Mouse (Mus musculus) liver, embryonic 13.5 days (tissue): ENCODE data around the gene B9d2. TPM values are rescaled to one million over a fixed set of nuclear protein-coding genes. Genes with fewer than 3 reads are reported as not detected.
A peak's percentile ranks its signal among the peaks of the same experiment; 100 is the strongest.

Experiments used
- ATAC-seq: fragments of 200-750 bp; cut with Nextera tagmentation; 2 replicates; pipeline ENCODE4 v1.8.0; 2017; ENCODE audit warnings: low read depth, mild to moderate bottlenecking, moderate number of reproducible peaks, moderate library complexity
- DNase-seq: peaks from one replicate; pipeline ENCODE4 v3.0.0; 2022
- H3K27ac ChIP-seq: fragments of 300-500 bp; sonication (generic); 2 replicates; pipeline ENCODE4 v1.5.1; 2015; ENCODE audit warnings: moderate library complexity, mild to moderate bottlenecking, inconsistent platforms
- H3K27me3 ChIP-seq: fragments of 300-500 bp; sonication (generic); 2 replicates; pipeline ENCODE4 v1.6.1; 2015; ENCODE audit warnings: mild to moderate bottlenecking, inconsistent platforms
- H3K36me3 ChIP-seq: fragments of 300-500 bp; sonication (generic); 2 replicates; pipeline ENCODE4 v1.6.1; 2015; ENCODE audit warnings: mild to moderate bottlenecking, inconsistent platforms
- H3K4me1 ChIP-seq: fragments of 300-500 bp; sonication (generic); replicated peaks from 2 replicates; pipeline ENCODE4 v1.6.1; 2015; ENCODE audit warnings: inconsistent platforms
- H3K4me2 ChIP-seq: fragments of 300-500 bp; sonication (generic); 2 replicates; pipeline ENCODE4 v1.6.1; 2015; ENCODE audit warnings: inconsistent platforms, mild to moderate bottlenecking, moderate library complexity
- H3K4me3 ChIP-seq: fragments of 300-500 bp; sonication (generic); replicated peaks from 2 replicates; pipeline ENCODE4 v1.5.1; 2015; ENCODE audit warnings: mild to moderate bottlenecking, inconsistent platforms
- H3K9ac ChIP-seq: fragments of 300-500 bp; sonication (generic); 2 replicates; pipeline ENCODE4 v1.6.1; 2015; ENCODE audit warnings: mild to moderate bottlenecking, inconsistent platforms
- H3K9me3 ChIP-seq: fragments of 300-500 bp; sonication (generic); replicated peaks from 2 replicates; pipeline ENCODE4 v1.6.1; 2016; ENCODE audit warnings: inconsistent platforms
- WGBS: fragments of 180-500 bp; shearing (Covaris S2); methylation state at CpG from one replicate; pipeline ENCODE4 v1.1.7; 2015; ENCODE audit not compliant: insufficient replicate concordance; 5-methylcytosine and 5-hydroxymethylcytosine counted together
- polyA plus RNA-seq: library from polyadenylated mRNA; unstranded; fragments of >200 nt; fragmentation: Nextera tagmentation; extraction: Ambion mirVana; gene quantifications from 2 replicates; pipeline ENCODE4 v1.2.1, GENCODE M21; 2015

The B9d2 gene
- polyA plus RNA-seq, 1 experiment from 2014 or later = 25.1 TPM

GRCm38 (mm10) chr7:25652244-25652759, 28.3 kb upstream of the B9d2 start:
- ATAC-seq (no peak), DNase-seq (no peak)
- H3K4me1 ChIP-seq = peaks cover 23% of the 10 kb centered on the region
- no peak overlapping the region for H3K4me3 ChIP-seq
- no peak overlapping the region for H3K4me2 ChIP-seq
- H3K36me3 ChIP-seq = no peaks in the 10 kb centered on the region
- WGBS = 38% methylated on average over 12 of the region's 12 CpGs
- no peaks in the 10 kb centered on the region for H3K9me3 ChIP-seq
- no peak overlapping the region for H3K27ac ChIP-seq
- H3K9ac ChIP-seq = no peak overlapping the region
- H3K27me3 ChIP-seq = no peaks in the 10 kb centered on the region

- Histone ChIP-seq H3K9ac (no peak overlapping the region), H3K4me3 (no peak overlapping the region), H3K27ac (peak overlapping the region; percentile 18), H3K27me3 (no peaks in the 10 kb centered on the region), H3K4me2 (no peak overlapping the region), H3K36me3 (no peaks in the 10 kb centered on the region), H3K9me3 (no peaks in the 10 kb centered on the region), H3K4me1 (peaks cover 36% of the 10 kb centered on the region)
- DNase-seq (no peak), ATAC-seq (no peak)
- WGBS = 58% methylated on average over 11 of the region's 11 CpGs
These were observed 24.8 kb upstream of the B9d2 start for GRCm38 (mm10) chr7:25655601-25656428.

GRCm38 (mm10) chr7:25657785-25658184, 22.8 kb upstream of the B9d2 start:
- 21% methylated on average over 10 of the region's 10 CpGs for WGBS

GRCm38 (mm10) chr7:25658657-25659472, 21.7 kb upstream of the B9d2 start, which contains the start of the genes Bckdha and Exosc5:
Bckdha (minus strand) TSS chr7:25658981.
Exosc5 (plus strand) TSS chr7:25659164.
- Histone ChIP-seq H3K9me3 (no peaks in the 10 kb centered on the region), H3K4me2 (peak within 1 kb of the TSS; percentile 80), H3K27ac (no peak within 1 kb of the TSS; the same call in 1 of the 2 replicates), H3K4me3 (peak within 1 kb of the TSS; percentile 77), H3K36me3 (peaks cover 23% of the 10 kb centered on the region), H3K27me3 (no peaks in the 10 kb centered on the region), H3K9ac (peak within 1 kb of the TSS; percentile 80), H3K4me1 (peaks cover 36% of the 10 kb centered on the region)
- DNase-seq (peak; percentile 99), ATAC-seq (peak; percentile 96)
- under 1% methylated on average over 50 of the region's 50 CpGs for WGBS

More at GRCm38 (mm10) chr7:25657785-25658184, 22.8 kb upstream of the B9d2 start:
- ATAC-seq (no peak), DNase-seq (no peak)
- peak overlapping the region; percentile 64 for H3K9ac ChIP-seq
- H3K27ac ChIP-seq = no peak overlapping the region; the same call in 1 of the 2 replicates
- no peaks in the 10 kb centered on the region for H3K9me3 ChIP-seq
- no peaks in the 10 kb centered on the region for H3K27me3 ChIP-seq
- H3K4me3 ChIP-seq = peak overlapping the region; percentile 77
- H3K4me2 ChIP-seq = peak overlapping the region; percentile 80
- peaks cover 36% of the 10 kb centered on the region for H3K4me1 ChIP-seq
- H3K36me3 ChIP-seq = peaks cover 13% of the 10 kb centered on the region

DNA sequence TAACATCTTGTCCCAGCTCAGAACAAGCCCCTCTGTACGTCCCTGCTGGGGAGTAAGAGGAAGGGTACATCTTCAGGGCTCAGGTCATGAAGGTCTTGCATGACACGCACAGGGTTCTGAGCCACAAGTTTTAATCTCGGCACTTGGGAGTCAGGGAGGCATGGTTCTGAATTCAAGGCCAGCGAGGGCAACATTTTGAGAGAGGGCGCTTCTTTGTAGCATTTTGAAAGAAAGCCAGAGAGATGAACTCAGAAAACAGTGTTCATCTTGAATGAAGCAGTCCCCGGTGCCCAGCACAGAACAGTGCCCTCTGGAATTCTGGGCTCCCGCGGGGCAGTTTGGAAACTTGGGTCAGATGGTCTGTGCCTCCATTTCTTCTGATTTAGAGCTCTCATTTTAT, 14.2 kb upstream of the B9d2 start:
- H3K4me3 ChIP-seq = no peak overlapping the region
- H3K4me2 ChIP-seq = no peak overlapping the region
- H3K36me3 ChIP-seq = peaks cover 74% of the 10 kb centered on the region
- DNase-seq (no peak), ATAC-seq (no peak)
- no peaks in the 10 kb centered on the region for H3K9me3 ChIP-seq
- H3K4me1 ChIP-seq = no peaks in the 10 kb centered on the region; the same call in 1 of the 2 replicates
- H3K27ac ChIP-seq = no peak overlapping the region
- no peak overlapping the region for H3K9ac ChIP-seq
- no peaks in the 10 kb centered on the region for H3K27me3 ChIP-seq
- WGBS = 89% methylated on average over 8 of the region's 8 CpGs

DNA sequence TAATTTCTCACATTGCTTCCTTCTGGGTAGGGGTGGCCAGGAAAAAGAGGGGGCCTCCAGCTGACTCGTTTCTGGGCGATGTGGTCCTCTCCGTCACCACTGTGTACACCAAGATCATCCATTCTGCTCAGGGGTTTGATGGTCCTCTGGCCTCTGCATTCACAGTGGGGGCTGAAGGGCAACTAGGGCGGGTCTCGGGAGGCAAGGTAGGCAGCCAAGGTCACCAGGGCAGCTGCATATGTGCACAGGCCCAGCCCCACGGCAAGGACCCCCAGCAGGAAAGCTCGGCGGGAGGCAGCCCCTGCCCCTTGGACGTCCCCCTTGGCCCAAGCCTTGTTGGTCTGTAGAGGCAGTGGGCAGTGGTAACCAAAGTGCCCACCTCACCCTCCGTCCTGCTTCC, 11.4 kb upstream of the B9d2 start:
- Histone ChIP-seq H3K4me2 (no peak overlapping the region), H3K27ac (no peak overlapping the region), H3K36me3 (peaks cover 48% of the 10 kb centered on the region), H3K27me3 (peaks cover 13% of the 10 kb centered on the region), H3K4me3 (no peak overlapping the region), H3K4me1 (no peaks in the 10 kb centered on the region), H3K9me3 (no peaks in the 10 kb centered on the region), H3K9ac (no peak overlapping the region)
- 80% methylated on average over 10 of the region's 10 CpGs for WGBS
- no peak for DNase-seq
- no peak for ATAC-seq

DNA sequence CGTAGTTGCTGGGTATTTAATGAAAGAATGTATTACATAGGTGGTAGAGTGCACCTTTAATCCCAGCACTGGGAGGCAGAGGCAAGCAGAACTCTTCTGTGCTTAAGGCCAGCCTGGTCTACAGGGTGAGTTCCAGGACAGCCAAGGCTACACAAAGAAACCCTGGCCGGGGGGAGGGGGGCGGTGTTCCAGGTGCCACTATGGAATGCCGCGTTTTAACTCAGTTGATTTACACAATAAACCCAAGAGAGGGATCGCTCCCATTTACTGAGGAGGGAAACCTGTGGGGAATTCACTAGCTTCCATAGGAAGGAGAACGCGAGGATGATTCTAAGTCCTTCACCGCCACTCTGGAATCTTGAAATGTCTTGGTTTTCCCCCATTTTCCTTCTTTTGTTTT, 10.9 kb upstream of the B9d2 start:
- Histone ChIP-seq H3K4me3 (no peak overlapping the region), H3K9ac (no peak overlapping the region), H3K27me3 (peaks cover 18% of the 10 kb centered on the region), H3K36me3 (peaks cover 43% of the 10 kb centered on the region), H3K27ac (no peak overlapping the region), H3K4me2 (no peak overlapping the region), H3K4me1 (peaks cover 4% of the 10 kb centered on the region), H3K9me3 (no peaks in the 10 kb centered on the region)
- ATAC-seq = no peak
- DNase-seq = no peak
- WGBS = 81% methylated on average over 9 of the region's 9 CpGs

DNA sequence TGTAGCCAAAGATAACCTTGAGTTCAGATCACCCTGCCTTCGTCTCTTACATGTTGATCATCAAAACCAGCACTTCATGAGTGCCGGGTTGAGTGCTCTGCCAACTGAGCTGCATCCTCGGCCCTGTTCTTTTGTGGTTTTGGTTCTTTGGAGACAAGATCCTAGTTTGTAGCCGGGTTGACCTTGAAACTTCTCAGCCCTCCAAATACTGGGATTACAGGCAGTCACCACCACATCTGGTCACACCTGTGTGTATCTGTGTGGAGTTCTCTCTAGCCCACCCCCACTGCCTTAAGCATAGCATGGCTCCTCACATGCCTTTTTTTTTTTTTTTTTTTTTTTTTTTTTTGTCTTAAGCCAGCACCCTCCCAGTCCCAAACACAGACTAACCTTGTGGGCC, 10.5 kb upstream of the B9d2 start:
- H3K27me3 ChIP-seq = peaks cover 22% of the 10 kb centered on the region
- no peak overlapping the region for H3K4me3 ChIP-seq
- H3K36me3 ChIP-seq = peaks cover 39% of the 10 kb centered on the region
- 69% methylated on average over 4 of the region's 4 CpGs for WGBS
- H3K9ac ChIP-seq = no peak overlapping the region
- H3K9me3 ChIP-seq = no peaks in the 10 kb centered on the region
- no peak for DNase-seq
- ATAC-seq = no peak
- H3K27ac ChIP-seq = no peak overlapping the region
- peaks cover 9% of the 10 kb centered on the region for H3K4me1 ChIP-seq
- H3K4me2 ChIP-seq = no peak overlapping the region

DNA sequence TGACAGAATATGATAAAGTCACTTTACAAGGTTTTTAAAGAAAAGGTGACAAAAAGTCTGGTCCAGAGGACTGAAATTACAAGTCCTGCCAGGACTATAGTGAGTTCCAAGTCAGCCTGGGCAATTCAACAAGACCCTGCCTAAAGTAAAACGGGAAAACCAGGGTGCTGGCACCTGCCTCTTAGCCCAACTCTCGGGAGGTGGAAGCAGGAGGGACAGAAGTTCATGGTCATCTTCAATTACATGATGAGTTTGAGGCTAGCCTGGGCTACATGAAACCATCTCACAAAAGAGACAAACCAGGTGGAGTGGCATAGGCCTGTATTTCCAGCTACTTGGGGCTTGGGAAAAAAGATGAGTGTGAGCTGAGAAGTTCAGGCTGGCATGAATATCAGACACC, 8.9 kb upstream of the B9d2 start:
- H3K27ac ChIP-seq = no peak overlapping the region
- no peak overlapping the region for H3K4me3 ChIP-seq
- 60% methylated on average over 2 of the region's 2 CpGs for WGBS
- ATAC-seq (no peak), DNase-seq (no peak)
- no peak overlapping the region for H3K4me2 ChIP-seq
- no peak overlapping the region for H3K9ac ChIP-seq
- no peaks in the 10 kb centered on the region for H3K9me3 ChIP-seq
- H3K27me3 ChIP-seq = peaks cover 37% of the 10 kb centered on the region
- H3K36me3 ChIP-seq = peaks cover 23% of the 10 kb centered on the region
- peaks cover 12% of the 10 kb centered on the region for H3K4me1 ChIP-seq

GRCm38 (mm10) chr7:25672442-25672841, 8.1 kb upstream of the B9d2 start:
- H3K9me3 ChIP-seq = no peaks in the 10 kb centered on the region

GRCm38 (mm10) chr7:25674297-25674696, 6.3 kb upstream of the B9d2 start:
- H3K9ac ChIP-seq = peak overlapping the region; percentile 45; the same call in 1 of the 2 replicates
- peaks cover 41% of the 10 kb centered on the region for H3K27me3 ChIP-seq
- H3K27ac ChIP-seq = no peak overlapping the region
- H3K4me3 ChIP-seq = peak overlapping the region; percentile 48
- peak overlapping the region; percentile 68 for H3K4me2 ChIP-seq
- H3K9me3 ChIP-seq = no peaks in the 10 kb centered on the region
- H3K4me1 ChIP-seq = peaks cover 17% of the 10 kb centered on the region
- WGBS = 20% methylated on average over 9 of the region's 9 CpGs
- DNase-seq = no peak
- H3K36me3 ChIP-seq = no peaks in the 10 kb centered on the region
- ATAC-seq = no peak

More at GRCm38 (mm10) chr7:25672442-25672841, 8.1 kb upstream of the B9d2 start:
- no peak overlapping the region for H3K27ac ChIP-seq
- DNase-seq (no peak), ATAC-seq (no peak)
- WGBS = 47% methylated on average over 4 of the region's 4 CpGs
- peaks cover 15% of the 10 kb centered on the region for H3K36me3 ChIP-seq
- H3K9ac ChIP-seq = no peak overlapping the region
- peaks cover 12% of the 10 kb centered on the region for H3K4me1 ChIP-seq
- no peak overlapping the region for H3K4me3 ChIP-seq
- no peak overlapping the region for H3K4me2 ChIP-seq
- peaks cover 41% of the 10 kb centered on the region for H3K27me3 ChIP-seq
